Mouse (Mus musculus): ENCODE data around the gene Shroom1.

The Shroom1 gene

GRCm38 (mm10) chr11:53447996-53448395 is 9.0 kb upstream of the Shroom1 start:
- no peak for DNase-seq

- DNase-seq, result no peak
Measured at GRCm38 (mm10) chr11:53448529-53448928, 8.5 kb upstream of the Shroom1 start.

- no peak for DNase-seq
Measured at GRCm38 (mm10) chr11:53450070-53450705, 6.8 kb upstream of the Shroom1 start.

- no peak for DNase-seq
Measured at GRCm38 (mm10) chr11:53451361-53451760, 5.6 kb upstream of the Shroom1 start.

- DNase-seq, result no peak
Measured at GRCm38 (mm10) chr11:53452396-53452795, 4.6 kb upstream of the Shroom1 start.

- no peak for DNase-seq
Measured at GRCm38 (mm10) chr11:53453031-53453430, 4.0 kb upstream of the Shroom1 start.

GRCm38 (mm10) chr11:53457372-53457954 is 458 bp downstream of the Shroom1 start:
- DNase-seq, result no peak

GRCm38 (mm10) chr11:53458996-53459395 is 2.0 kb downstream of the Shroom1 start:
- no peak for DNase-seq

- no peak for DNase-seq
Measured at GRCm38 (mm10) chr11:53460192-53460591, 3.2 kb downstream of the Shroom1 start.

GRCm38 (mm10) chr11:53461727-53462126 is 4.7 kb downstream of the Shroom1 start:
- no peak for DNase-seq

- DNase-seq, result no peak
Measured at GRCm38 (mm10) chr11:53463551-53464424, 6.8 kb downstream of the Shroom1 start.

- peak; percentile 93 for DNase-seq
Measured at GRCm38 (mm10) chr11:53466231-53466971, 9.4 kb downstream of the Shroom1 start.

- DNase-seq, result no peak
Measured at GRCm38 (mm10) chr11:53469294-53469967, 12.4 kb downstream of the Shroom1 start.

GRCm38 (mm10) chr11:53469968-53470695 is 13.1 kb downstream of the Shroom1 start, which contains the start of gene Gm9837:
Gm9837 (minus strand) TSS chr11:53470479.
- peak; percentile 97 for DNase-seq

GRCm38 (mm10) chr11:53472709-53473108 is 15.7 kb downstream of the Shroom1 start:
- no peak for DNase-seq

GRCm38 (mm10) chr11:53475620-53476019 is 18.6 kb downstream of the Shroom1 start:
- DNase-seq, result no peak

- no peak for DNase-seq
Measured at GRCm38 (mm10) chr11:53477833-53478232, 20.8 kb downstream of the Shroom1 start.

- DNase-seq, result no peak
Measured at GRCm38 (mm10) chr11:53478383-53479170, 21.6 kb downstream of the Shroom1 start.

GRCm38 (mm10) chr11:53479171-53479782 is 22.3 kb downstream of the Shroom1 start:
- peak; percentile 39 for DNase-seq

- peak; percentile 45 for DNase-seq
Measured at GRCm38 (mm10) chr11:53479783-53480301, 22.8 kb downstream of the Shroom1 start, which contains the start of the genes Gm9945 and Sowaha. Gm9945 (plus strand) TSS chr11:53480166. Sowaha (minus strand) TSS chr11:53480274.
